Mouse (Mus musculus) hindbrain, embryonic 14.5 days (tissue): ENCODE results near the gene Tgfa. TPM values are rescaled to one million over a fixed set of nuclear protein-coding genes. Genes with fewer than 3 reads are reported as not detected.

ENCODE experiments used
- ATAC-seq: fragments of 200-750 bp; cut with Nextera tagmentation; 2 replicates; pipeline ENCODE4 v1.8.0; 2017; ENCODE audit warnings: moderate number of reproducible peaks, mild to moderate bottlenecking, moderate TSS enrichment, moderate library complexity; ENCODE audit not compliant: low FRiP score
- DNase-seq: peaks from one replicate; pipeline ENCODE4 v3.0.0-alpha.2; 2015; ENCODE audit warnings: low spot score
- H3K27ac ChIP-seq: fragments of 300-500 bp; sonication (generic); 2 replicates; pipeline ENCODE4 v1.5.1; 2014; ENCODE audit warnings: mild to moderate bottlenecking, moderate library complexity
- H3K27me3 ChIP-seq: fragments of 300-500 bp; sonication (generic); 2 replicates; pipeline ENCODE4 v1.6.1; 2014; ENCODE audit warnings: mild to moderate bottlenecking, low read length, mixed read lengths; ENCODE audit not compliant: control insufficient read depth, insufficient read depth
- H3K36me3 ChIP-seq: fragments of 300-500 bp; sonication (generic); replicated peaks from 2 replicates; pipeline ENCODE4 v1.6.1; 2014; ENCODE audit not compliant: control insufficient read depth, insufficient read depth
- H3K4me1 ChIP-seq: fragments of 300-500 bp; sonication (generic); replicated peaks from 2 replicates; pipeline ENCODE4 v1.6.1; 2014; ENCODE audit warnings: antibody characterized with exemption, low read length, mixed read lengths; ENCODE audit not compliant: control insufficient read depth, insufficient read depth
- H3K4me2 ChIP-seq: fragments of 300-500 bp; sonication (generic); replicated peaks from 2 replicates; pipeline ENCODE4 v1.6.1; 2014; ENCODE audit warnings: mild to moderate bottlenecking, moderate library complexity
- H3K4me3 ChIP-seq: fragments of 300-500 bp; sonication (generic); replicated peaks from 2 replicates; pipeline ENCODE4 v1.5.1; 2014; ENCODE audit warnings: mild to moderate bottlenecking, low read length
- H3K9ac ChIP-seq: fragments of 300-500 bp; sonication (generic); 2 replicates; pipeline ENCODE4 v1.6.1; 2014
- H3K9me3 ChIP-seq: fragments of 300-500 bp; sonication (generic); 2 replicates; pipeline ENCODE4 v1.6.1; 2016; ENCODE audit warnings: low read length; ENCODE audit not compliant: control insufficient read depth
- WGBS: fragments of 180-500 bp; shearing (Covaris S2); extraction: QIAGEN DNeasy Blood & Tissue Kit; methylation state at CpG from one replicate; pipeline ENCODE4 v1.1.7; 2014; 5-methylcytosine and 5-hydroxymethylcytosine counted together
- polyA plus RNA-seq: library from polyadenylated mRNA; unstranded; fragments of >200 nt; fragmentation: Nextera tagmentation; extraction: Ambion mirVana; gene quantifications from 2 replicates; pipeline ENCODE4 v1.2.1, GENCODE M21; 2014

Tgfa gene
- 23.1 and 27.2 TPM in 2 replicates for polyA plus RNA-seq

- H3K36me3 ChIP-seq = no peaks in the 10 kb centered on the region
- H3K9me3 ChIP-seq = no peaks in the 10 kb centered on the region
- peak; percentile 83 for ATAC-seq
Observed at GRCm38 (mm10) chr6:86194941-86195932, at the start of gene Tgfa. TSS of gene Tgfa (plus strand) at chr6:86195223.

GRCm38 (mm10) chr6:86148518-86148917 lies 46.5 kb upstream of the Tgfa start:
- no peak overlapping the region for H3K4me2 ChIP-seq
- no peaks in the 10 kb centered on the region for H3K36me3 ChIP-seq
- H3K4me3 ChIP-seq = no peak overlapping the region
- WGBS = 81% methylated on average over 4 of the region's 4 CpGs
- no peak overlapping the region for H3K9ac ChIP-seq
- no peaks in the 10 kb centered on the region for H3K9me3 ChIP-seq
- no peak for DNase-seq
- no peaks in the 10 kb centered on the region for H3K27me3 ChIP-seq
- ATAC-seq = no peak
- H3K27ac ChIP-seq = no peak overlapping the region
- H3K4me1 ChIP-seq = no peaks in the 10 kb centered on the region

More at GRCm38 (mm10) chr6:86194941-86195932, at the start of gene Tgfa:
- Histone ChIP-seq H3K27me3 (0 out of 2 replicates have a peak, but pooled peaks cover 9% of the 10 kb centered on the region), H3K4me1 (peaks cover 5% of the 10 kb centered on the region), H3K27ac (peak within 1 kb of the TSS; percentile 28; the same call in 1 of the 2 replicates), H3K4me2 (peak within 1 kb of the TSS; percentile 94), H3K4me3 (peak within 1 kb of the TSS; percentile 67), H3K9ac (peak within 1 kb of the TSS; percentile 70)
- DNase-seq = peak; percentile 57
- under 1% methylated on average over 92 of the region's 97 CpGs for WGBS

DNA sequence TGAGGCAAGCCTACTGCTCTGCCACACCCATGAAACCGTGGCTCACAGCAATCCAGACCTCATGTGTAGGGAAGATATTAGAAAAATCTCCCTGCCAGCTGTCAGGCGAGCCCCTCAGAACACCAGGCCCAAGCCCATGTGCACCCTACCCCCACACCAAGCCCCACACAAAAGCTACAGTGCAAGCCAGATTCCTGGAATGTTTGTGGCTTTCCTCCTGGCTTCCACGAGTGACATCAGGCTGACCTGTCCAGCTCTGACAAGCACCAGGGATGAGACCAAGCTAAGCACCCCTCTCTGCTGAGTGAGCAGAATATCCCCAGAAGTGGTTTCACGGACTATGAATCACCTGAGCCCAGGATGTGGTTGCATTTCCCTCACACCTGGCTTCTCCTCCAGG lies 46.0 kb upstream of the Tgfa start:
- ATAC-seq = no peak

GRCm38 (mm10) chr6:86152676-86153075 lies 42.3 kb upstream of the Tgfa start:
- Histone ChIP-seq H3K9ac (no peak overlapping the region), H3K4me2 (no peak overlapping the region), H3K4me1 (0 out of 2 replicates have a peak, but pooled peaks cover 4% of the 10 kb centered on the region), H3K9me3 (no peaks in the 10 kb centered on the region), H3K4me3 (no peak overlapping the region), H3K27me3 (no peaks in the 10 kb centered on the region), H3K36me3 (no peaks in the 10 kb centered on the region), H3K27ac (no peak overlapping the region)
- no peak for DNase-seq
- 90% methylated on average over 7 of the region's 7 CpGs for WGBS
- ATAC-seq = no peak

More for the DNA sequence above, 46.0 kb upstream of the Tgfa start:
- Histone ChIP-seq H3K4me1 (no peaks in the 10 kb centered on the region), H3K4me3 (no peak overlapping the region), H3K36me3 (no peaks in the 10 kb centered on the region), H3K27ac (no peak overlapping the region), H3K4me2 (no peak overlapping the region), H3K9me3 (no peaks in the 10 kb centered on the region), H3K9ac (no peak overlapping the region), H3K27me3 (no peaks in the 10 kb centered on the region)
- no peak for DNase-seq
- WGBS = 62% methylated on average over 4 of the region's 4 CpGs

DNA sequence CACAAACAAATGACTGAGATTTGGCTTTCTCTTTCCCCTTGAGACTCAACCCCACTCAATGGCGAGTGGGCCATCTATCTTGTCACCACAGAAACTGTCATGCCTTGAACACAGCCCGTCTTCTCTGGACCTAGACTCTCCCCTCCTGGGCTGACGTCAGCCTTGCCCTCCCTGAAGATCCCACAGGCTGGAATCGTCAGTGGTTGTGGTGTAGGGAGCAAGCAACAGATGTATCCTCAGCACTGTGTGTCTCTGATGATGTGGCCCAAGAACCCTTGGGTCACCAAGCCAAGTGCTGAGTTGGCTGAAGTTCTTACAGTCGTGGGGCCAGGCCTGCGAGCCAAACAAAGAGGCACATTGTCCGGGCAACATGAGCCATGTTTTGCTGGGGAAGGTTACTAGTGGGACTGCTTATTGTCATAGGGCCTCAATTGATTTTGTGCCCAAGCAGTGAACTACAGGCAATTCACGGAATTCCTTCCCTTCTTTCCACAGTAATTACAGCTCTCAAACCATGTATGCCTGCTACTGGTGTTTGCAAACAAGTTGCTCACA lies 41.5 kb upstream of the Tgfa start:
- H3K27me3 ChIP-seq = no peaks in the 10 kb centered on the region
- H3K27ac ChIP-seq = no peak overlapping the region
- 0 out of 2 replicates have a peak, but pooled peaks cover 4% of the 10 kb centered on the region for H3K4me1 ChIP-seq
- no peak for ATAC-seq
- no peaks in the 10 kb centered on the region for H3K36me3 ChIP-seq
- no peak overlapping the region for H3K4me2 ChIP-seq
- no peak overlapping the region for H3K4me3 ChIP-seq
- no peaks in the 10 kb centered on the region for H3K9me3 ChIP-seq
- 69% methylated on average over 8 of the region's 8 CpGs for WGBS
- no peak overlapping the region for H3K9ac ChIP-seq
- no peak for DNase-seq

- Histone ChIP-seq H3K9me3 (no peaks in the 10 kb centered on the region), H3K4me2 (no peak overlapping the region), H3K36me3 (no peaks in the 10 kb centered on the region), H3K27ac (0 out of 2 replicates have a peak overlapping the region, but pooled peaks have one; percentile 9), H3K4me3 (no peak overlapping the region), H3K27me3 (no peaks in the 10 kb centered on the region), H3K9ac (no peak overlapping the region), H3K4me1 (0 out of 2 replicates have a peak, but pooled peaks cover 4% of the 10 kb centered on the region)
- WGBS = 85% methylated on average over 5 of the region's 5 CpGs
- no peak for ATAC-seq
- DNase-seq = no peak
Observed at GRCm38 (mm10) chr6:86154006-86154405, 41.0 kb upstream of the Tgfa start.

DNA sequence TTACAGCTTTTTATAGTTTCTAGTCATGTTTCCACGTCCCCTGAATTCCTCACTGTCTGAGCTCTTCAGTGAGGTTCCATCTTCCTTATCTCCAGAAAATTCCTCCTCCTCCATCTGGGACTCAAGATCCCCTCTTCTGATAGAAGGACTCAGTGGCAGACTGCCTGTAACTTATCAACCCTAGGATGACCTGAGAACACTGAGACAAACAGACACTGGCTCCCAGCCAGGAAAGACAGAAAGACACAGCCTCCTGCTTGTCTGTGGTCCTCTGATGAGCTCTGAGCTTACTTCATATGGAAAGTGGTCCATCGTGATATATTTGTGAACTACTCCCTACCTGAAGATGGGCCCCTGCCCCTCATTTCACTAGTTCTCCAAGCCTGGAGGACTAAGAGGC lies 40.5 kb upstream of the Tgfa start:
- ATAC-seq (no peak), DNase-seq (no peak)
- no peaks in the 10 kb centered on the region for H3K9me3 ChIP-seq
- H3K36me3 ChIP-seq = no peaks in the 10 kb centered on the region
- H3K4me1 ChIP-seq = 0 out of 2 replicates have a peak, but pooled peaks cover 4% of the 10 kb centered on the region
- H3K4me3 ChIP-seq = no peak overlapping the region
- H3K9ac ChIP-seq = no peak overlapping the region
- no peak overlapping the region for H3K4me2 ChIP-seq
- H3K27me3 ChIP-seq = no peaks in the 10 kb centered on the region
- H3K27ac ChIP-seq = no peak overlapping the region
- WGBS = 74% methylated on average over 2 of the region's 2 CpGs

- no peaks in the 10 kb centered on the region for H3K36me3 ChIP-seq
- no peak overlapping the region for H3K4me2 ChIP-seq
- DNase-seq (peak; percentile 44), ATAC-seq (no peak; the same call in 1 of the 2 replicates)
- no peak overlapping the region for H3K4me3 ChIP-seq
- H3K27me3 ChIP-seq = no peaks in the 10 kb centered on the region
- no peak overlapping the region for H3K27ac ChIP-seq
- no peaks in the 10 kb centered on the region for H3K9me3 ChIP-seq
- 67% methylated on average over 17 of the region's 17 CpGs for WGBS
- H3K4me1 ChIP-seq = 0 out of 2 replicates have a peak, but pooled peaks cover 4% of the 10 kb centered on the region
- H3K9ac ChIP-seq = no peak overlapping the region
Observed at GRCm38 (mm10) chr6:86157253-86158234, 37.5 kb upstream of the Tgfa start.
